Mouse (Mus musculus) intestine, postnatal 0 days (tissue): ENCODE results near the gene Slc25a26. TPM values are rescaled to one million over a fixed set of nuclear protein-coding genes. Genes with fewer than 3 reads are reported as not detected.

Experiments used
- ATAC-seq: fragments of 200-750 bp; cut with Nextera tagmentation; 2 replicates; pipeline ENCODE4 v1.8.0; 2017; ENCODE audit warnings: mild to moderate bottlenecking, moderate TSS enrichment, moderate library complexity
- H3K27ac ChIP-seq: fragments of 300-500 bp; sonication (generic); 2 replicates; pipeline ENCODE4 v1.5.1; 2014; ENCODE audit warnings: mild to moderate bottlenecking, low read depth, low read length, moderate library complexity
- H3K27me3 ChIP-seq: fragments of 300-500 bp; sonication (generic); replicated peaks from 2 replicates; pipeline ENCODE4 v1.6.1; 2014; ENCODE audit warnings: low read length, mixed read lengths; ENCODE audit not compliant: control insufficient read depth, insufficient read depth
- H3K36me3 ChIP-seq: fragments of 300-500 bp; sonication (generic); 2 replicates; pipeline ENCODE4 v1.6.1; 2014; ENCODE audit warnings: mild to moderate bottlenecking, moderate library complexity; ENCODE audit not compliant: control insufficient read depth, insufficient read depth
- H3K4me1 ChIP-seq: fragments of 300-500 bp; sonication (generic); replicated peaks from 2 replicates; pipeline ENCODE4 v1.6.1; 2014; ENCODE audit warnings: antibody characterized with exemption, low read length, mixed read lengths; ENCODE audit not compliant: control insufficient read depth, insufficient read depth
- H3K4me2 ChIP-seq: fragments of 300-500 bp; sonication (generic); replicated peaks from 2 replicates; pipeline ENCODE4 v1.6.1; 2014; ENCODE audit warnings: low read depth, mild to moderate bottlenecking, moderate library complexity
- H3K4me3 ChIP-seq: fragments of 300-500 bp; sonication (generic); 2 replicates; pipeline ENCODE4 v1.5.1; 2014; ENCODE audit warnings: low read depth, low read length
- H3K9ac ChIP-seq: fragments of 300-500 bp; sonication (generic); 2 replicates; pipeline ENCODE4 v1.6.1; 2014; ENCODE audit warnings: mild to moderate bottlenecking, low read depth, low read length
- H3K9me3 ChIP-seq: fragments of 300-500 bp; sonication (generic); 2 replicates; pipeline ENCODE4 v1.6.1; 2016; ENCODE audit warnings: mixed run types; ENCODE audit not compliant: control insufficient read depth
- CTCF ChIP-seq: sonication (generic); IDR thresholded peaks from 2 replicates; pipeline ENCODE4 v1.5.1; 2016; ENCODE audit warnings: low read depth, mild to moderate bottlenecking, control low read depth, antibody characterized with exemption, moderate library complexity
- WGBS: fragments of 180-500 bp; shearing (Covaris S2); extraction: QIAGEN DNeasy Blood & Tissue Kit; methylation state at CpG from one replicate; pipeline ENCODE4 v1.1.7; 2014; 5-methylcytosine and 5-hydroxymethylcytosine counted together
- polyA plus RNA-seq: library from polyadenylated mRNA; unstranded; fragments of >200 nt; fragmentation: Nextera tagmentation; extraction: Ambion mirVana; gene quantifications from 2 replicates; pipeline ENCODE4 v1.2.1, GENCODE M21; 2015

Gene Slc25a26
- polyA plus RNA-seq, 1 experiment from 2014 or later, result 6.1 TPM

DNA sequence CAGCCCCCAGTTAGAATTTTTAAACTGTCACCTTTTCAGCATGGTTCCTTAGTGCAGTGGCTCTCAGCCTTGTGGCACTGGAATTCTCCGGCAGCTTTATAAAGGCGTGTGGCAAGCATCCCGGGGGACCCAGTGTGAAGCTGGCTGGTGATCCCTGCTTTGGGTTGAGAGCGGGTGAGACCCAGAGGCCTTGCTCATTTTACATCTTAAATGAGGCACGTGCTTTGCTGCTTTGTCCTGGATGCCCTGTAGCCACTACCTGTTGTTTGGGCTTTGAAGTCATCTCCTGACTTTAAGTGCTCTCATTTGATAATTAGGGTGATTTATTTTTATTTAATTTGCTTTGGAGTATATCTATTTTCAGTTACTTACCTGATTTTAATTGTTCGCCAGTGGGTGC, 7.8 kb downstream of the Slc25a26 start:
- no peaks in the 10 kb centered on the region; the same call in 1 of the 2 replicates for H3K36me3 ChIP-seq
- H3K9me3 ChIP-seq, result no peaks in the 10 kb centered on the region
- no peak for ATAC-seq
- no peak overlapping the region for H3K4me2 ChIP-seq
- TF ChIP-seq CTCF, result no peak
- H3K9ac ChIP-seq, result no peak overlapping the region
- H3K4me1 ChIP-seq, result no peaks in the 10 kb centered on the region
- no peak overlapping the region for H3K27ac ChIP-seq
- no peaks in the 10 kb centered on the region for H3K27me3 ChIP-seq
- WGBS, result 86% methylated on average over 6 of the region's 6 CpGs
- H3K4me3 ChIP-seq, result no peak overlapping the region

DNA sequence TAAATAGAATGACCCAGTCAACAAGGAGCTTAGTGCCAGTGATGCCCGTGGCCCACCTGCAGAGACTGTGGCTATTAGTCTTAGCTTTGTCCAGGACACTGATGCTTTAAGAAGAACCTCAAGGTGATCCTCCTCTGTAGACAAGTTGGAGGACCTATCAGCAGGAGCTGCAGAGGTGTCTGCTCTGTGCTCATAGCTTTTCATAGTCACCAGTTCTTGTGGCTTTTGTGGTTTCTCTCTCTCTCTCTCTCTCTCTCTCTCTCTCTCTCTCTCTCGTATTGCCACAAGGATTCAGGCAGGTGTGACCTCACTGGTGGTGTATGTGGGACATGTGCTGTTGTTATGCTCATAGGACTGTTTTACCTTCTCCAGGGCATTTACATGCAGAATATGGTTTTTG, 8.7 kb downstream of the Slc25a26 start:
- WGBS, result 85% methylated on average over 2 of the region's 2 CpGs
- ATAC-seq, result no peak
- TF ChIP-seq CTCF, result no peak

DNA sequence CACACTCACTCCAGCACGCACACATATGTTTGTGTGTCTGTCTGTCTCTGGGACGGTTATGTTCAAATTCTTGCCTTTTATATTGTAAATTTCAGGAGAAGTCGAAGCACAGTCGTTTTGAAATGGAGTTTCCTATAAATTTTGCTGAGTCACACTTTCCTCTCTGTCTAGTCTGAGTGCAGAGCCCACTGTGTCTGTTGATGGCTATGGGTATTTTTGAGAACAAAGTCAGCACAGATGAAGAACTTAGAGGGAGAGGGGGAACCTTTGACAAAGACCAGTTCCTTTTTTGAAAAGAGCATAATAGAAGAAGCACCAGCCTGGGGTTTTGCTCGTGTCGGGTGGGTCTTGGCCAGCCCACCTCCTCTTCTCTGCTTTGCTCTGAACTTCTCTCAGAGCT, 9.1 kb downstream of the Slc25a26 start:
- no peak overlapping the region for H3K27ac ChIP-seq
- no peak for TF ChIP-seq CTCF
- no peaks in the 10 kb centered on the region for H3K27me3 ChIP-seq
- no peaks in the 10 kb centered on the region; the same call in 1 of the 2 replicates for H3K36me3 ChIP-seq
- WGBS, result 82% methylated on average over 6 of the region's 6 CpGs
- no peak overlapping the region for H3K4me2 ChIP-seq
- ATAC-seq, result no peak
- no peaks in the 10 kb centered on the region for H3K9me3 ChIP-seq
- no peak overlapping the region for H3K9ac ChIP-seq
- no peak overlapping the region for H3K4me3 ChIP-seq
- H3K4me1 ChIP-seq, result no peaks in the 10 kb centered on the region

More for the DNA sequence above, 8.7 kb downstream of the Slc25a26 start:
- H3K27ac ChIP-seq, result no peak overlapping the region
- H3K9me3 ChIP-seq, result no peaks in the 10 kb centered on the region
- H3K4me2 ChIP-seq, result no peak overlapping the region
- H3K9ac ChIP-seq, result no peak overlapping the region
- H3K27me3 ChIP-seq, result no peaks in the 10 kb centered on the region
- no peak overlapping the region for H3K4me3 ChIP-seq
- H3K36me3 ChIP-seq, result no peaks in the 10 kb centered on the region; the same call in 1 of the 2 replicates
- H3K4me1 ChIP-seq, result no peaks in the 10 kb centered on the region

DNA sequence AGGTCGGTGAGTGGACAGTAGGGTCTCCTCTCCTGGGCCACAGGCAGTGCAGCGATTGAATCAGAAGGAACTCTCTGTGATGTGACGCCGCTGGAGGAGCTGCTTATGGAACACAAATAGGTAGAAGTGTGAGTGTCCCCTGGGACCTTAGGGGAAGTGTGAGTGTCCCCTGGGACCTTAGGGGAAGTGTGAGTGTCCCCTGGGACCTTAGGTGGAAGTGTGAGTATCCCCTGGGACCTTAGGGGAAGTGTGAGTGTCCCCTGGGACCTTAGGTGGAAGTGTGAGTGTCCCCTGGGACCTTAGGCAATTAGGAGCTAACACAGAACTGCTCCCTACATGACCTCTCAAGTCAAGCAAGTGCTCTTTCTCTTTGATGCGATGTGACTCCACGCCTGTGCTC, 18.0 kb downstream of the Slc25a26 start:
- H3K4me2 ChIP-seq, result no peak overlapping the region
- no peaks in the 10 kb centered on the region; the same call in 1 of the 2 replicates for H3K36me3 ChIP-seq
- no peaks in the 10 kb centered on the region for H3K4me1 ChIP-seq
- ATAC-seq, result no peak
- WGBS, result 95% methylated on average over 6 of the region's 6 CpGs
- no peaks in the 10 kb centered on the region for H3K27me3 ChIP-seq
- H3K9me3 ChIP-seq, result no peaks in the 10 kb centered on the region
- TF ChIP-seq CTCF, result no peak
- no peak overlapping the region for H3K27ac ChIP-seq
- no peak overlapping the region for H3K4me3 ChIP-seq
- no peak overlapping the region for H3K9ac ChIP-seq

DNA sequence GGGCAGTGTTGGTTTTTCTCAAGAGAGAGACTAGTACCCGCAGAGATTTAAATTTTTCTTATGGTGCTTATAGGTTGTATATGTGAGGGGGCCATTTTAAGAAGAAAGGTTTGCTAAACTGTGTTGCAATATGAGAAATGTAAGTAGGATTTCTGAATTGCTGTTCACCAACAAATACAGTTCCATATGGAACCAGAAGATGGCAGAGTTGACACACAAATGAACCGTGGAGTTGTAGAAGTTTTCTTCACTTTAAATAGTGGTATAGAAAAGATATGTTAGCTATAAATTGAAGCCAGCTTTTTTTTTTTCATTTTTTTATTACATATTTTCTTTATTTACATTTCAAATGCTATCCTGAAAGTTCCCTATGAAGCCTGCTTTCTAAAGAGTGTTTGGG, 24.2 kb downstream of the Slc25a26 start:
- Histone ChIP-seq H3K9ac (no peak overlapping the region), H3K9me3 (no peaks in the 10 kb centered on the region), H3K4me2 (no peak overlapping the region), H3K4me3 (no peak overlapping the region), H3K27ac (no peak overlapping the region), H3K36me3 (no peaks in the 10 kb centered on the region), H3K27me3 (no peaks in the 10 kb centered on the region), H3K4me1 (no peaks in the 10 kb centered on the region)
- WGBS, result 30% methylated on average over 2 of the region's 2 CpGs
- peak; percentile 74 for TF ChIP-seq CTCF
- no peak for ATAC-seq

DNA sequence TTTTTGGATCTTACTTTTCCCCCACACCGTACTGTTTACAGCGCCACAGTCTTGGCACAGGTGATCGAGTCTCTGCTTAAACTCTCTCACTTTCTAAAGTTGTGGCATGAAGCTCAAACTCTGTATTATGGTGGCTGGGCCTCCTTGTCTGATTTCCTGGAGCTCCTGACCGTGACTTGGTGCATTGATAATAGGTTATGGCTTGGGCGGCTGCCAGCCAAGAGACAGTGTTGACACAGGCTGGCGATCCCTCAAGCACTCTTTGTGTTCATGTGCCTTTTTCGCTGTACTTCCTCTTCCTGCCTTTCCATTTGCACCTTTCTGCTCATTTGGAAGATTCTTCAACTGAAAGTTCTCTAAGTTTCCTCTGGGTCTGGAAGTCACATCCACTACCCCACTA, 30.6 kb downstream of the Slc25a26 start:
- Histone ChIP-seq H3K9ac (no peak overlapping the region), H3K36me3 (0 out of 2 replicates have a peak, but pooled peaks cover 5% of the 10 kb centered on the region), H3K9me3 (no peaks in the 10 kb centered on the region), H3K27me3 (no peaks in the 10 kb centered on the region), H3K4me3 (no peak overlapping the region), H3K4me2 (no peak overlapping the region), H3K27ac (no peak overlapping the region), H3K4me1 (no peaks in the 10 kb centered on the region)
- peak; percentile 80 for ATAC-seq
- no peak for TF ChIP-seq CTCF
- 42% methylated on average over 7 of the region's 7 CpGs for WGBS

DNA sequence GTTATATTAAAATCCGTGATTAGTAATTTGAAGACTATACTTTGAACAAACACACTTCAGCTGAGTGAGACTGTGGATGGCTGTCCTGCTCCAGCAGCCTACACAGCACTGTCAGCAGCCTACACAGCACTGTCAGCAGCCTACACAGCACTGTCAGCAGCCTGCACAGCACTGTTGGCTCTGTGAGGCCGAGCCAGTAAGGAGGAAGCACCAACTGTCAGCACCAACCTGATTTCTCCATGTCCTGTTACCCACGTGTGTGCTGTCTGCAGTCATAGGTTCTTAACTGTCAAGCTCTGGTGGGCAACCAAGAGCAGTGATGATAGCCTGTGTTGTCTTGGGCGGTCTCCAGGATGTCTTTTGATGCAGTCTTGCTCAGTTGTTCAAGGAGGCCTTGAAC, 32.0 kb downstream of the Slc25a26 start:
- no peak for TF ChIP-seq CTCF
- H3K4me2 ChIP-seq, result no peak overlapping the region
- H3K4me3 ChIP-seq, result no peak overlapping the region
- H3K27me3 ChIP-seq, result no peaks in the 10 kb centered on the region
- H3K9ac ChIP-seq, result no peak overlapping the region
- H3K9me3 ChIP-seq, result no peaks in the 10 kb centered on the region
- H3K36me3 ChIP-seq, result 0 out of 2 replicates have a peak, but pooled peaks cover 5% of the 10 kb centered on the region
- ATAC-seq, result peak; percentile 65
- no peak overlapping the region for H3K27ac ChIP-seq
- 65% methylated on average over 4 of the region's 4 CpGs for WGBS
- H3K4me1 ChIP-seq, result no peaks in the 10 kb centered on the region
